Mouse (Mus musculus): ENCODE measurements around the gene Tnnt2. TPM values are rescaled to one million over a fixed set of nuclear protein-coding genes. Genes with fewer than 3 reads are reported as not detected.

Tnnt2 gene
- polyA plus RNA-seq, 1 experiment = 1.9 TPM

DNA sequence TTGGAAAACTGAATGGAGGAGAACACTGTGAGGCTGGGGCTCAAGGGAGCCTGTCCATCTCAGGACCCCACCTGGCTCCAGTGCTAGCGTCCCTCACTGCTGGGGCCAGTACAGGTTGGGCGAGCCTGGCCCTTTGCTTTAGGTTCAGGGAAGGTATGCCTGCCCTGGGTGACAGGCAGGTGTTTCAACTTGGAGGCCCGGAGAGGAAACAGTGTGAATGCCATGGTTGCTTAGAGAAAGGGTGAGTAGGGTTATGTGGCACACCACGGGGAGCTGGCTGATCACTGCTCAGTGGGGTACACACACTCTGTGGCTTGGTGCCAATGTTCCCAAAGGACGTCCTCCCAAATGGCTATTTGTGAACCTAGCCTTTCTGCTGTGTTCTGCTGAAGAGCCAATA lies 21.6 kb upstream of the Tnnt2 start:
- no peak for DNase-seq (ENCODE audit: low read depth, low spot score)
- WGBS = 39% methylated on average over 5 of the region's 5 CpGs

DNA sequence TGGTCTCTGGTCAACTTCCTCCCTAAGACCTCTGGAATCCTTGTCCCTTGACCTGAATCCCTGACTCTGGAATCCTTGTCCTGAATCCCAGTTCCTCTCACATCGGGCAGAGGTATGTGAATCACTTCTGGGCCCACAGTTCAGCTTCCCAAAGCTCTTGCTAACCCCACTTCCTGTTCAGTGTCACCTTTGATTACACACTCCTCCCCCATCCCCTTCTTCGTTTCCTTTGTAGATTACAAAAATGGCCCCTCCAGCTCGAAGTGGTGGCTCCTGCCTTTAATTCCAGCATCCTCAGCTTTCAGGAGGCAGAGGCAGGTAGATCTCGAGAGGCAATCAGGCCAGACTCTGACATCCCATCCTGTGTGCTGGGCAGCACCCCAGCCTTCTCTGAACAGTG lies 18.6 kb upstream of the Tnnt2 start:
- no peak for DNase-seq (ENCODE audit: low read depth, low spot score)
- WGBS = 34% methylated on average over 4 of the region's 4 CpGs

- no peak for DNase-seq (ENCODE audit: low read depth, low spot score)
- under 1% methylated on average over 62 of the region's 63 CpGs for WGBS
Measured at GRCm38 (mm10) chr1:135818481-135819086, 17.6 kb upstream of the Tnnt2 start, which contains the start of gene Lad1. Lad1 (plus strand) TSS chr1:135818598.

GRCm38 (mm10) chr1:135820071-135820470 lies 16.1 kb upstream of the Tnnt2 start:
- DNase-seq (ENCODE audit: low read depth, low spot score) = no peak
- 45% methylated on average over 10 of the region's 10 CpGs for WGBS

GRCm38 (mm10) chr1:135820736-135821364 lies 15.3 kb upstream of the Tnnt2 start:
- WGBS = 34% methylated on average over 16 of the region's 16 CpGs
- DNase-seq (ENCODE audit: low read depth, low spot score) = no peak

GRCm38 (mm10) chr1:135821780-135822179 lies 14.4 kb upstream of the Tnnt2 start:
- 39% methylated on average over 7 of the region's 7 CpGs for WGBS
- DNase-seq (ENCODE audit: low read depth, low spot score) = no peak

DNA sequence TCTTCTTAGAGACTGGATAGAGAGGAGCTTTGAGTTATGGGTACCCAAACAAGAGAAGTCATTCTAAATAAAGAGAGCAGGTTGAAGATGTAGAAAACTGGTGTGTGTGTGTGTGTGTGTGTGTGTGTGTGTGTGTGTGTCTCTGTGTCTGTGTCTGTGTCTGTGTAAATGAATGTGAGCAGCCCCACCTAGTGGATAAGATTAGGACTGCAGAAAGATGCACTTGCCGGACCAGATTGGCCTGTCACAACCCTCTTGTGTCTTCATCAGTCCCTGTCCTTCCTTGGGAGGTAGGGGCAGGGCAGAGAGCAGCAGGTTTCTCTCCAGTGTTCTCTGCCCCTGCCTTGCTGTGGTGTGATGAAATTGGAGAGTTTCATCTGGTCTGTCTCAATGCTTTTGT lies 7.2 kb upstream of the Tnnt2 start:
- 8% methylated on average over 1 of the region's 1 CpGs for WGBS
- no peak for DNase-seq (ENCODE audit: low read depth, low spot score)

- 63% methylated on average over 6 of the region's 6 CpGs for WGBS
- DNase-seq (ENCODE audit: low read depth, low spot score) = no peak
Measured at GRCm38 (mm10) chr1:135834206-135834859, 1.8 kb upstream of the Tnnt2 start.

DNA sequence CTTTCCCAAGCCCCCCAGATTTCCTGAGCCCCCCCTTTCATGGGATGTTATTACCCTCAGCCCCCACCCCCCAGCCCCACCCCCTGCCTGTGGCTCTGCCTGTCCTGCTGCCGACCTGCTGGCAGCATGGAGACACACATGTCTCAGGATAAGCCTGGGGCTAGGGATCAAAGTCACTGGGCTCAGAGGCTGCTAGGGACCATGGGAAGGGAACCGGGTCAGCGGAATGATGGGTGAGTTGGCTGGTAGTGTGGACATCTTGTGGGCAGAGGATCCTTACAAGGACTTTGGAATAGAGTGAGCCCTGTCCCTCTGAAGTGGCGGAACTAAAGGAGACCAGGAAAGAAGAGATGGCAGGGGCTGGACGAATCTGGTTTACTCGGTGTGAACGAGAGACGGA lies 1.2 kb upstream of the Tnnt2 start:
- 75% methylated on average over 8 of the region's 8 CpGs for WGBS
- DNase-seq (ENCODE audit: low read depth, low spot score) = no peak

GRCm38 (mm10) chr1:135838626-135839025 lies 2.5 kb downstream of the Tnnt2 start:
- DNase-seq (ENCODE audit: low read depth, low spot score) = no peak
- WGBS = 46% methylated on average over 4 of the region's 4 CpGs

GRCm38 (mm10) chr1:135839065-135839464 lies 2.9 kb downstream of the Tnnt2 start:
- no peak for DNase-seq (ENCODE audit: low read depth, low spot score)
- 84% methylated on average over 6 of the region's 6 CpGs for WGBS

DNA sequence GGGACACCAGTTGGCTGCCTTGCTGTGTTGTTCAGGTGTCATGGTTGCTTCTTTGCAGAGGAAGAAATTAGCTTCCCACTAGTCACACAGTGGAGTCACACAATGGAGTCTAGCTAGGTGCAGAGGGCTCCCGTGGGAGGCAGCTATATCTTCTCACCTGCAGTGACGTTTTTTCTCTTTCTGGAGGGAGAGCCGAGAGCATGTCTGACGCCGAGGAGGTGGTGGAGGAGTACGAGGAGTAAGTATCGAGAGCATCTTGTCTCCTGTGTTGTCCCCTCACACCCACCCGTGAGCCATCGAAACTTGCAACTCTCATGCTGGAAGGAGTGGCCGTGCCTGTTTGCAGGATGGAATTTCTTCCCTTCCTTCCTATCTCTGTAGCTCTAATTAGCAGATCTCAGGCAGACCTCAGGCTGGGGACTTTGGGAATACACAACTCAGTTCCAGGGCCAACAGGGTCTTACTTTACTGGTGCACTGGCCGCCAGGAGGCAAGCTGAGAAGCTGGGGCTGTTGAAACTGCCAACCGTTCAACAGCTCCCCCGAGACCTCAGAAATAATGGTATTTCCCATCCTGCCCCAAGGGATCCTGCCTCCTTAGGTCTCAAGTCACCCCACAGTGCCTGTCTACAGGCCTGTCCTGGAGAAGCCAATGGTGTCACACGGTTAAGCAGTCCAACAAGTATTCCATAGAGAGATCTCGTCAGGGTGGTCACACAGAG lies 4.7 kb downstream of the Tnnt2 start:
- DNase-seq (ENCODE audit: low read depth, low spot score) = no peak
- 71% methylated on average over 15 of the region's 15 CpGs for WGBS

DNA sequence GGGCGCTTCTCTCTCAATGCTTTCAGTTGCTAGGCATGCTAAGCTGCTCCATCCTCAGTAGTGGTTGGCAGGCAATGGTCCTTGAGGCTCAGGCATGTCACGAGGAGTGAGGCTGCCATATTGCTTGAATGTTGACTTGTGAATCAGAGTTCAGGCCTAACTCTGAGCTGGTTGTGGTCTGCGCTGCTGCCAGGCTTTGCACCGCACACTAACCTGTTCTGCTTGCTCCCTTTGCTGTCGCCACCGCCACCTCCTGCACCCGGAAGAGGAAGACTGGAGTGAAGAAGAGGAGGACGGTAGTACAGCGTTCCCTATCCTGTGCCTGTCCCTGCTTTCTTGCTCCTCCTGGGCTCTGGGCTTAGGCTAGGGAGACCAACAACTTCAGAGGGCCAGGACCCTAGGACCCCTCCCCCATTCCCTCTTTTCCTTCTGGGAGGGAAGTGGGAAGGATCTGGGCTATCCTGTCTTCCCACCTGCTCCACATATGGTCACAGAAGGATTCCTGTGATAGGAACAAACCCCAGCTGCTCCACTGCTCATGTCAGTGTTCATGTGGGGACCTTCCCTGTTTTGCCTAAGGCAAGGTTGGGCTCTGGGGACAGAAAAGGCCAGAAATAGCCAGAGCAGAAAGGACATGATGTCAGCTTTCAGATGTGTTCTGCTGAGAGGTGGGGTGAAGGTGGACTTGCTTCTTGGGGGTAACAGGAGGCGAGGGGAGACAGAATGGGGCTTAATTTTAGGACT lies 7.5 kb downstream of the Tnnt2 start:
- WGBS = 90% methylated on average over 10 of the region's 10 CpGs
- no peak for DNase-seq (ENCODE audit: low read depth, low spot score)

GRCm38 (mm10) chr1:135844481-135844880 lies 8.3 kb downstream of the Tnnt2 start:
- DNase-seq (ENCODE audit: low read depth, low spot score) = no peak
- 75% methylated on average over 6 of the region's 6 CpGs for WGBS

DNA sequence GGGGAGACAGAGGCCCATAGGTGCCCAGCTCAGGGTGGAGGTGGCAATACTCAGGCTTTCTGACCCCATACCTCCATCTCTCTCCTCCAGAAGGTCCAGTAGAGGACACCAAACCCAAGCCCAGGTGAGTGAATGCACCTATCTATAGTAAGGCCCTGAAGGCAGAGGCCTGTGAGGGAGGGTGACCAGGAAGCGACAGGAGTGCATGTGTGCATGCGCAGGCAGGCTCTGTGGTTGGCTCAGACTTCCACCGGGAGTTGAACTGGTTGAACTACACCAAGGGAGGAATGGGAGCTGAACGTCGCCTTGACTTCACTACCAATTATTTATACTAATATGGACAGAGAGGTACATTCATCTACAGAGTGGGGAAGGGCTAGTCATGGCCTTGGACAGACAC lies 10.5 kb downstream of the Tnnt2 start:
- no peak for DNase-seq (ENCODE audit: low read depth, low spot score)
- WGBS = 89% methylated on average over 5 of the region's 5 CpGs

- WGBS = 21% methylated on average over 6 of the region's 6 CpGs
- peak; percentile 64 for DNase-seq (ENCODE audit: low read depth, low spot score)
Measured at GRCm38 (mm10) chr1:135847139-135847562, 11.0 kb downstream of the Tnnt2 start.

DNA sequence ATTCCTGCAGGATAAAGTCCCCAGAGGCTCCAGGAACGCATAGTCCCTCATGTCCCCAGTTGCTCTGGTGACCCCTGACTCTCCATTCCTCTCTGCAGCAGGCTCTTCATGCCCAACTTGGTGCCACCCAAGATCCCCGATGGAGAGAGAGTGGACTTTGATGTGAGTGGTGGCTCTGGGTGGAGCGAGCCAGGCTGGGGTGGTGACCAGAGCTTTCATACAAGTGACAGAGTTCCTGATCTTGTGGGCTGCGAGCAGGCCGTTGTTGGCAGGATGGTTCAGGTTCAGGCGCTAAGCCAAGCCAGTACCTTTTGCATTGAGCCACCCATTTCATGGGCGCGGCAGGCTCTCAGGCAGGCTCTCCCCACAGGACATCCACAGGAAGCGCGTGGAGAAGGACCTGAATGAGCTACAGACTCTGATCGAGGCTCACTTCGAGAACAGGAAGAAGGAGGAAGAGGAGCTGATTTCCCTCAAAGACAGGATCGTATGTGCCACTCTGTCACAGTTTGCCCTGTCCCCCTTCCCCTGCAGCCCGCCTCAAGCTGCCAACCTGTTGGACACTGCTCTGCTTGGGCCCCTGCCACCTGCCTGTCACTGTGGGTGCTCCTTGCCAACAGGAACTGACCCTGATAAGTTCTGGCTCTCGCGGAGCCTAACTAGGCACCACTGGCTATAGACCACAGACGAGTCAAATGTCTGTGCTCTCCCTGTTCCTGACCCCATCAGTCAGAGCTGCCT lies 11.6 kb downstream of the Tnnt2 start:
- WGBS = 31% methylated on average over 17 of the region's 17 CpGs
- DNase-seq (ENCODE audit: low read depth, low spot score) = no peak

- 69% methylated on average over 12 of the region's 12 CpGs for WGBS
- no peak for DNase-seq (ENCODE audit: low read depth, low spot score)
Measured at GRCm38 (mm10) chr1:135850722-135851512, 14.8 kb downstream of the Tnnt2 start.
